Mouse (Mus musculus) kidney, postnatal 14 days (tissue): ENCODE data around the gene Wee1.
"Not testable (repeated sequence)": the region's sequence is repeated elsewhere in the genome, so short reads cannot be mapped to it uniquely, and the experiment has no call there.

Experiments used
- DNase-seq: peaks from one replicate; pipeline ENCODE4 v3.0.0; 2022; ENCODE audit warnings: mixed read lengths

Wee1 gene

DNA sequence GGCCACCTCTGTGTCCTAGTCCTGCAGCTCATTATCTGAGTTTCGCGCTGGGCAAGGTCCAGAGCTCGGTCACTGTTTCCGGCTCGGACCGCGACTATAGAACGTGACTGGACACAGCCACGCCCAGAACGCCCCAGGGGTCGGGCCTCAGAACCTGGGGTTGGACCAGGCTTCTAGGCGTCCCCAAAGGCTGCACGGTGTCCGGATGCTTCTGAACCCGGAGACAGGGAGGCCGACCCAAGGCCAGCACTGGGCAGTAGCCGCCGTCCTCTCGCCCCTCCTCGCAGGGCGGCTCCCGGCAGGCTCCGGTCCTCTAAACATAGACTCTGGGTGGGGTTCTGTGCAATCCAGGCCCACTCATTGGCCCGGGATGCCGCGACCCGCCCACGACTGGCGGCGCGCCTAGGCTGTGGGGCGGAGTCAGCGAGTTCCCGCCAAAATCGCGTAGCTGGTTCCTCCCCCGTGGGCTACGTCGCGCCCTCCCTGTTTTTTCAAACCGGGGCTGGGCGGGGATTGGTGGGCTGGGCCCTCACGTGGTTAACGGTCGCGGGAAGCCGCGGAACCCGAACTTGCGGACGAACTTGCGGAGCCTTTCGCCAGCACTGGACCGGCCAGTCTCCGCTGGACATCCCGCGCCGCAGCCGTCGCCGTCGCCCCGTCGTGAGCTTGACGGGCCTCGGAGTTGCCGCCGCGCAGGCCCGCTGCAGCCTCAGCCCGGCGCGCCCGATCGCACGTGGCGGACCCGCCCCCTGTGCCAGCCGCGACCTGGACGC lies at the start of gene Wee1:
Wee1 (plus strand) TSS at position 531 of the 773 bp plus-strand sequence.
- peak; percentile 99 for DNase-seq

DNA sequence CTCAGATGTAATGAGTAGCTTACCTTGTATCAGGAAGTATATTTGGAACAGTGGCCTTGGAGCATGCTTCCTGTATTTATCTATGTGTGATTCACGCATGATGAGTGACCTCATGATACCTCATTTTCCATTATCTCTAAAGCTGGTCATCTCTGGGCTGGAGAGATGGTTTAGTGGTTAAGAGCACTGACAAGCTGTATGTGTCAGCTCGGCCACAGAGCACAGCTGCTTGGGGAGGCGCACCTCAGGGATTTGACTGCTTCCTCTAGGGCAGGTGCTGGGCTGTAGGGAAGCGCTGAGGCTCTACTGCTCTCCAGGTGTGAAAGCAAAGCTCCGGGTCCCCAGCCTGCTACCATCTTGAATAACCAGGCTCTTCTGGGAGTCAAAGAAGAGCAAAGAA lies 43.7 kb upstream of the Wee1 start:
- DNase-seq: no peak

DNA sequence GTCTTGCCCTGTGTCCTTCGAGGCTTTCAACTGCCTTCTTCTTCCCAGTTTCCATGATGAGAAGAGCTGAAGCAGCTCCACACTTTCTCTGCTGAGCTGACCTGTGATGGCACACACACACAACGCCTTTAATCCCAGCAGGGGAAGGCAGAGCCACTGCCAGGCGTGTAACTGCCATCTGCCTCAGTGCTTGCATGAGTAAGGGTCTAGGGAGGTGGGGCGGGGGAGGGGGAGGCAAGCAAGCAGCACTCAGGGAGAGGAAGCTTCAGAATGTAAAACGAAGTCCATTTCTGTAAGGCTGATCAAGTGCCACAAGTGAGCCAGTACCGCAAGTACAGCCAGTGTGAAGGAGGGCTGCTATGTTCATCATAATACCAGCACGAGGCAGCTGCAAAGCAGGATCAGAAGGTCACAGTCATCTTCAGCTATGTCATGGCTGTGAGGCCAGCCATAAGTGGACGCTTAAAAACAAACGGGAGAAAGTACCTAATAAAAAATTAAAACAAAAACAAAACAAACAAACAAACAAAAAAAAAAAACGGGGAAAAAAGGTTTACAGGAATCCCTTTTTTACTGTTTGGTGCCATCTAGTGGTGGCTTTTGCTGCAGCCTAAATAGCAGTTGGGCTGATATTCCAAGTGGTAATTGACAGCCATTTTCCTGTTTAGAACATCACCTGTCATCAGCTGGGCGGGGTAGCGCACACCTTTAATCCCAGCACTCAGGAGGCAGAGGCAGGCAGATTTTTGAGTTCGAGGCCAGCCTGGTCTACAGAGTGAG lies 38.3 kb upstream of the Wee1 start:
- peak; percentile 67 for DNase-seq

DNA sequence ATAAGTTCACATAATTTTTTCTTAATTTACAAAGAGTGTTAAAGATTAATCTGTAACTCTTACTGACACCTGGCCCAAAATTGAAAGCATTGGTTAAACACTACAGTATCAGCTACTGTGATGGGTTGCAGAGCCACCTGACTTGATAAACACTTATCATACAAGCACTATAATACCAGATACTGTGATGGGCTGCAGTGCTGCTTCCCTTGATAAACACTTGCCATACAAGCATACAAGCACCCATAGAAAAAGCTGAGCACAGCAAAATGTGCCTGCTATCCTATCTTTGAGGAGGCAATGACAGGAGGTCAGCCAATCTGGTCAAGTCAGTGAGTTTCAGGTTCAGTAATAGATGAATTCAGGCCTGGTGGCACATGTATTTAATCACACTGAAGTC lies 36.6 kb upstream of the Wee1 start:
- DNase-seq: no peak

DNA sequence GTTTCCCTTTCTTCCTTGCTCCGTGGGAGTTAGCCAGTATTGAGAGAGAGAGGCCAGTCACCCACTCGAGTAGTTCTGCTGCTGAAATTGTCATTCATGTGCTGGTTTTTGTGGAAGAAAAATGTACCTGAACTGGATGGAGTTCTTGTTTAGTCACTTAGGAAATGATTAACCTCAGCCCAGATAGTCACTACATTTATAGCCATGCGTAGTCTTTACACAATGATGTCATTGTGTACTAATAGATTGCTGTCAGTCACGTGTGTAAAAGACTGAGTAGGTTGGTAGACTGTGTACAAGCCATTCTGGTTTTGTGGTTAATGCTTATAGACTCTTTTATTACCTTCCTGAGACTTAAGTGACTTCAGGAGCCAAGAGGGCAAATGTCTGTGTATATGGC lies 33.9 kb upstream of the Wee1 start:
- DNase-seq: no peak

DNA sequence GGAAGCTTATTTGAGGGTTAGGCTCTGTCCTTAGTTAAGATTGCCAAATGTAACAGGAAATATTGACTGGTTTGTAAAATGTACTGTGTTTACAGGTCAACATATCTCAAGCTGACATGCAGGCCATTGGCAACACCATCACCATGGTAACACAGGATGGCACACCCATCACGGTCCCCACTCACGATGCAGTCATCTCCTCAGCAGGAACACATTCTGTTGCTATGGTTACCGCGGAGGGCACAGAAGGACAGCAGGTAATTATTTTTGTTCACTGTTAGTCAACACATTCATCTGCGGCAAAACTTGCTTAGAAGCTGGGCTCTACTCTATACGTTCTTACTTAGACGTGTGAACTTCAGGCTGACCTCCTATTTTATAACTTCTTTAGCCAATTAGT lies 30.2 kb upstream of the Wee1 start:
- no peak for DNase-seq

DNA sequence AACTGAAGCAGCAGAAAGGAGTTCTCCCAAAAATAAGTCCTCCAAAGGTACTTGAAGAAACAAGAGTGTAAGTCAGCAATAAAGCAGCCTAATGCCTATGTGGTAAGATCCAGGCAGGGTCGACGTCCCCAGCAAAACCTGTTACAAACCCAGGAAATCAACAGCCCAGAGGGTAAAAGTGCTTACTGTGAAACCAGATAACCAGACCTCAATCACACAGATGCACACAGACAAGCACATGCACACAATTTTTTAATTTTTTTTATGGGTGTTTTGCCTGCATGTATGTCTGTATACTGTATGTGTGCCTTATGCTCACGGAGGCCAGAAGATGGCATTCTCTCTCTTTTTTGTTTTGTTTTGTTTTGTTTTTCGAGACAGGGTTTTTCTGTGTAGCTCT lies 25.5 kb upstream of the Wee1 start:
- no peak for DNase-seq

DNA sequence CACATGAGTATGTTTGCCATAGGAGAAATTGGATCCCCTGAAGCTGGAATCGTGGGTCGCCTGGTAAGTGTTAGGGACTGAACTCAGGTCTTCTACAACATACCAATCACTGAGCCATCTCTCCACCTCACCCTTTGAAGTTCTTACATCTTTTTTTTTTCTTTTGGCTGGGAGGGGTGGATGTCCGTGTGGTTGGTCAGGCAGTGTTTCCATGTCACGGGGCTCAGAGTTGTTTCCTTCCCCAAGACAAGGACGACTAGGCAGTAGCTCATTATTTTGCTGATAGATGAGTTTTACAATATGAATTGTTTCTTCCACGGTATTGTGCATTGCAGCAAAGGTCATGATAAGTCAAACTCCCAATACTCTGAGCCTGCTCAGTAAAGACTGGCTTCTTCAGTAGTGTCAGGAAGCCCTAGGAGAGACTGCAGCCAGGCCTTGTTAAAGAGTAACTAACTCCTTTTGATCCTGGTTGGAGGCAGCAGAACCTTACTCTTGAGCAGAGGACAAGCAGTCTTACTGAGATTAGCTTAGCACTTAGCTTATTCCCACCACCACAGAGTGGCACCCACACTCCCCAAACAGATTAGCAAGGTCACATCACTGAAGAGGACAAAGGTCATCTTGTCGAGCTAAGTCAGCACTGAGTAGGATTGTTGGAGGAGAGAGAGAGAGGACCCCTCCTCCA lies 24.6 kb upstream of the Wee1 start:
- DNase-seq: peak; percentile 70

DNA sequence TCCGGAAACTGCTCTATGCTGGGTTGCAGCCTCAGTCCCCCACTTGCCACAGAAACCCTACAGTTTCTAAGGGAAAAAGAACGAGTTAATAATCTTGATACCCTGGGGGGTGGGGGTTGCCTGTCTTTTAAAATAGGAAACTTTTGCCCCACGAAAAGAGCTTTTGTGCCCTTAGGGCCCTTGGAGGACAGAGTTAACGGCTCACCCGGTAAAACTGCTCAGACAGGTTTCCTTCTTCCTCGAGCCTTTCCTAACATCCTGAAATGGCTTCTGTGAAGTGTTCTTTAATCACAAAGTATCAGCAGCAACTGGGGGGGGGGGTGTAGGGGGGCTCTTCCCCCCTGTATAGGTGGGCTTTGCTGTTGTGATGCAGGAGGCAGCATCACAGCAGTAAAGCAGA lies 21.0 kb upstream of the Wee1 start:
- no peak for DNase-seq

DNA sequence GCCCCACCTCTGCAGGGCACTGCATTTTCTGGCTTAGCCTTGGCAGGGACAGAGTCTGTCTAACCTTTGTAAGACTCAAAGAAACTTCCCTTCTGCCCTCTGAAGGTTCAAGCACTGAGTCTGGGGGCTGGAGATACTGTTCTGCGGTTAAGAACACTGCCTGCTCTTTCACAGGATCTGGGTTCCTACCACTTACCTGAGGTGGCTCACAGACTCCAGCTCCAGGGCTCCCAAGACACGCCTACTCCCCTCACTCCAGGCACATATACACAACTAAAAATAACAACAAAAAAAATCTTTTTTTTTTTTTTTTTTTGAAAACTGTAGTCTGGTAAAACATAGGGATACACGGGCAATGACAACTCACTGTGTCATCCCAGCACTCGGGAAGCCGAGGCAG lies 20.6 kb upstream of the Wee1 start:
- no peak for DNase-seq

DNA sequence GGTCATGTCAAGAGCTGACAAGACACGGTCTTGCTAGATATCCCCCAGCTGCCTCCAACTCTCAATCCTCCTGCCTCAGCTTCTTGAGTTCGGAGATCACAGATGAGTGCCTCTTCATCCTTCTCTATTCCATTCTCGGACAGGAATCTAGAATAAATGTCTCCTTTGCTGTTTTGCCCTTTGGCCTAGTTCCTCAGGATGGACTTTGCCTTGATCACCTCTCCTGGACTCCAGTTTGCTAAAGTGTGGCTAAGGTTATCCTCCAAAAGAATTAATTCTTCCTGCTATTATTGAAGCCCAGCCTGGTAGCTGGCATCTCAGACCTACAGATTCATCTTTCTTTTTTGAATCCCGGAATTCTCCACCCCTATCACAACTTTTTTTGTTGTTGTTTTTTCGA lies 16.8 kb upstream of the Wee1 start:
- DNase-seq: no peak

DNA sequence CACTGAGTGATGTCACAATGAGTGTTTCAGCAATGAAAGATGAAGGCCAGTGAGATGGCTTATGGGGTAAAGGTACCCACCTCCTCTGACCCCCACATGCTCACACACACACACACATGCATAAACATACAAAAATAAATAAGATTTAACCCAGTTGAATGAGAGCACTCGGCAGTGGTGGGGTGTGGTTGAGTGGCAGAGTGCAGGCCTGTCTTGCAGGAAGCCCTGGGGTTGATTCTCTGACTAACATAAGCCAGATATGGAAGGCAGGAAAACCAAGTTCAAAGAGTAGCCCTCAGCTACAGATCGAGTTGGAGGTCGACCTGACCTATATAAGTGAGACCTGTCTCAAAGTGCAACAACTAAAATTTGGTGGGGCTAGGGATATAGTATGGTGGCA lies 15.2 kb upstream of the Wee1 start:
- DNase-seq: no peak

DNA sequence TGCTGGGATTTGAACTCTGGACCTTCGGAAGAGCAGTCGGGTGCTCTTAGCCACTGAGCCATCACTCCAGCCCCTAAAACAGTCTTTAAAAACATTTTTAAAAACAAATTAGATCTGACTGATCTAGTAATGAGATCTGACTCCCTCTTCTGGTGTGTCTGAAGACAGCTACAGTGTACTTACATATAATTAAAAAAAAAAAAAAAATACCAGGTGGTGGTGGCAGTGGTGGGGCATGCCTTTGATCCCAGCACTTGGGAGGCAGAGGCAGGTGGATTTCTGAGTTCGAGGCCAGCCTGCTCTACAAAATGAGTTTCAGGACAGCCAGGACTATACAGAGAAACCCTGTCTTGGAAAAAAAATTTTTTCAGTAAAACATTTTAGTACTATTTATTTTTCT lies 13.3 kb upstream of the Wee1 start:
- DNase-seq: not testable (repeated sequence)

DNA sequence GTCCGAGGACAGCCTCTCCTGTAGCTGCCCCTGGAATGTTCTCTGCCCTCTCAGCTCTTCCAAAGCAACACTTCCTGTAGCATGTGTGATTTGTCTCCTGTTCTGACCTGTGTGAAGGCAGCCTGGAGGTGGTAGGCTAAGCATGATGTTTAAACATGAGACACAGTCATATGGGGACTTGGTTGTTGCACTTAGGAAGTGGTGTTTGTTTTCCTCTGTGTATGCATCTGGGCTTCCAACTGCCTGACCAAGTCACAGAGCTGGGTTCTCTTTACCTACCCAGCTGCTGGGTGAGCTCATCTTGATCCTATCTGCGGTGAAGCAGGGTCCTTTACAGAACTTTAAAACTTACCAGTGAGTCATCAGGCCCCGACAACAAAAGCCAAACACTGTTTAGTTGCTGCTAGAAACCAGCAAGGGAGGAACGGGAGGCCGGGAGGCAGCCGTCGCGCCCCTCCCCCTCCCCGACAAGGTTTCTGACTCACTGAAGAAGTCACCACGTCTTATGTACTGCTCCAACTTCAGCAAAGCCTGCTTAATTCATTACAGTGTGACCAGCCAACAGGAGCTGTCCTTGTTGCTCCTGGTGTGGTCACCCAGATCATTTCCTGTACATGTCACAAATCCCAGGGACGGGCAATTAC lies 12.8 kb upstream of the Wee1 start:
- peak; percentile 70 for DNase-seq

DNA sequence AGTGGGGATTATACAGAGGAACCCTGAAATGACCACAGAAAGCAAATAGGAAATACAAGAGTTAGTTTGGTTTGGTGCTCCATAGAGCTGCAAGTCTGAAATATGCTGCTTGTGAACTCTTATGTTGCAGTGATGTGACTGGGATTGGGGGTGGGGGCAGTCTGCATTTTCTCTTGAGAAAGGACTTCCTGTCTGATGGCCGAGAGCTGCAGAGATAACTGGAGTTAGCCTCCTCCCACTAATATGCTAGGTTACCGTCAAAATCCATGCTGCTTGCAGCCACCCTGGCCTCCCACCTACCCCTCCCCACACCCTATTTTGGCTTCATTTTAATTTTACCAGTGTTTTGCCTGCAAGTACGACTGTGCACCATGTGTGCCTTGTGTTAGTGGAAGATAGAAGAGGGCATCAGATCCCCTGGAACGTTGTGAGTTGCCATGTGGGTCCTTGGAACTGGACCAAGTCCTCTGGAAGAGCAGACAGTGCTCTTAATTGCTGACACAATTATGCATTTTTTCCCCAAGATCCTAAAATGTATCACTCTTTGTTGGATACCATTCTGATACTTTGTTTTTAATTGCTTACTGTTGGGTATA lies 11.7 kb upstream of the Wee1 start:
- DNase-seq: no peak

DNA sequence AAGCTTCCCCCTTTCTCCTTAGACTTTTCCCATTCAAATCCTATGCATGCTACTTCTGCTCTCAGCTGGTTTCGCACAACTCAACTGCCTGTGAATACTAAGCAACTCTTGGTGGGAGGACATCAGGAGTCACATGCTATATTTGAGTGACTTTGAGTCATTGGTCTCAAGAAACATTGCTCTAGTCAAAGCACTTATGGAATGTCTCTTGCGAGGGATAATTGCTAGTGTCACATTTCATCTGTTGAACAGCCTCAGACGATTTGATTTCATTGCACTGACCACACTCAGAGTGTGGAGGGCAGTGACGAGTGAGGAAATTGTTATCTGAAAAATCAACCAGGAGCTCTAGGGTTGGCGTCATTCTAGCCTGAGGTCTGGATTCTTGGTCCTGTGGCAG lies 7.1 kb upstream of the Wee1 start:
- no peak for DNase-seq

DNA sequence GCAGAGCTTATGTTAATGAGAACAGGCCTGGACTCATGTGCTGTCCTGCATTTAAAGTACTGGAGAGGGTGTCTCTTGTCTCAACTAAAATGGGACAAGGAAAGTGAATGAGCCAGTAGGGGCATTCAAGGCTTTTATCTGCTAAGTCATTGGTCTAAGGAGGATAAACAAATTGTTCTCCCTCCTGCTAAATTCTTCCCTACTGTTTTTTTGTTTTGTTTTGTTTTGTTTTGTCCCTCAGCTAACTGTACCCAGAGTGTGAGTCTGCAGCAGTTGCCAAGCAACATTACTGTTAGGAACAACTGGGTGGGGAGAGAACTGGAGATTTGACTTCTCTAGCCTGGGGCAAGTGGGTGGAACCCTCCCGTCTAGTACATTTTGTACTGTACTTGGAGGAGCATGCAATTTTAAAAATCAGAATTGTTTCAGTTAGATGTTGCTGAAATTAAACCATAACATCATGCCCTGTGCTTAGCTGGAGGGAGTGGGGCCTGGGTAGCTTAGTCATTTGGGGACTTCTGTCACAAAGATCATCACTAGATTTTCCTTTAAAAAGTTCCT lies 5.0 kb upstream of the Wee1 start:
- DNase-seq: peak; percentile 83

DNA sequence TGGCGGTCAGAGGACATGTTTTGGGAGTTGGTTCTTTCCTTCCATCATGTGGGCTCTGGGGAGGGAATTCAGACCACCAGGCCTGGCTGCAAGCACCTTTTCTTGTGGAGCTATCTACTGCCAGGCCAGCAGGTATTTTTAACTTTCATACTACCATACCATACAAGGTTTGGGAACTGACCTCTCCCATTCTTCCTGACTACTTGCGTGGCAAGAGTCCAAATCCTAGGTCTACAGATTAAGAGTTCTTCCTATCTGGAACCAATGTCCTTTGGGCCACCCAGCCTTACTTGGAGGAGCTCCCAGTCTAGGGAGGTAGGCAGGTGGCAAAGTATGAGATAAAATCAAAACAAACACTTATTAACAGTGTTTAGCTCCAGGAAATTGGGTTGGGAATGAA lies 3.4 kb upstream of the Wee1 start:
- DNase-seq: no peak

DNA sequence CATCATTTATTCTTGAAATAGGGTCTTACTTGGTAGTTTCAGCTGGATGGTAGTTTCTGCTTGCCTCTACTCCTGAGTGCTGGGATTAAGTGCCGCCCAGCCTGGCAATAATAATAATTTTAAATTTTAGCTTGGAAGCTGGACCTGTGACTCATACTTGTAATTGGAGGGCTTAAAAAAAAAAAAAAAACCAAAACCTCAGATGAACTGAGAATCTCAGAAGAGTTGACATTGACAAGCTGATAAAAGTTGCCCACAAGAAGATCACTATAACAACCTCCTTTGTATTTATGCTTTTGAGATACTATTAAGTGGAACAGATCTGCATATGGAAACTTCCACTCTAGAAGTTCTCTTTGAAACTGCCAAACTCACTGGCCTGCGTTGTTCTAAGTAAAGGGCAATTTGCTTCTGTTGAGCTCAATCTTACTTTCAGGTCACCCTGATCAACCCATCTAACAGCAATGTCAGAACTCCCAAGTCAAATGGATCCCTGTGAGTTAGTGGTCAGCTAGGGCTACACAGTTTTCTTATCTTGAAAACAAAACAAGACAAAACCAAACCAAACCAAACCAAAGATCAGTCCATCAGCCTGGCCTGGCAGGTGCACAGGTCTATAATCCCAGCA lies 1.6 kb upstream of the Wee1 start:
- DNase-seq: no peak

DNA sequence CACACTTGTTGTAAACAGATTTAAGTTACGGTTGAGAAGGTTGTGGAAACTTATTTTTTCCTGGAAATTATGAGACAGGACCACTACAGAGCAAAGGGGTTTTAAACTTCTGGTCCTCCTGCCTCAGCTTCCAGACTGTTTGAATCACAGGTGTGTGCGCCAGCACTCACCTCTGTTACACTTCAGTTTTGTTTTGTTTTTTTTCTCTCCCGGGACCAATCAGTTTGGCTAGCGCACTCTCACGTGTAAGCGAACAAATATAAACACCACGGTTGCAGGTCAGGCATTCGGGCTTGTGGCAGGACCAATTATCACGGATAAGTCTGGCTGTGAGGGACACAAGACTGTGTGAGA lies 707 bp upstream of the Wee1 start:
- DNase-seq: no peak

DNA sequence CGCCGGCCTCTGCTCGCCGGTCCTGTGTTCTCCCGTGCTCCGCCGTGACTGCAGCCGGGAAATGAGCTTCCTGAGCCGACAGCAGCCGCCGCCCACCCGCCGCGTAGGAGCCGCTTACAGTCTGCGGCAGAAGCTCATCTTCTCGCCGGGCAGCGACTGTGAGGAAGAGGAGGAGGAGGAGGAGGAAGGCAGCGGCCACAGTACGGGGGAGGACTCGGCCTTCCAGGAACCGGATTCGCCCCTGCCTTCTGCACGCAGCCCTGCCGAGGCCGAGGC lies 381 bp downstream of the Wee1 start:
- no peak for DNase-seq
